Mouse (Mus musculus) MEL (cell line): ENCODE measurements around the gene Map2k4. TPM values are rescaled to one million over a fixed set of nuclear protein-coding genes. Genes with fewer than 3 reads are reported as not detected.

Experiments used
- DNase-seq: peaks from one replicate; pipeline ENCODE4 v3.0.0; 2011; ENCODE audit warnings: low read depth, low spot score
- H3K27ac ChIP-seq: 2 replicates; pipeline ENCODE4 v1.5.1; 2012; ENCODE audit warnings: low read depth, mild to moderate bottlenecking, control low read depth, low read length, moderate library complexity; ENCODE audit not compliant: control insufficient read depth
- H3K27me3 ChIP-seq, 2 experiments: fragments of 150-350 bp in 1 of 2; sonication (generic) in 1 of 2; 2 replicates each; pipeline ENCODE4 v1.6.1; 2012; ENCODE audit warnings: low read length in 2 of 2, mild to moderate bottlenecking in 2 of 2, improper control_type of control experiment in 1 of 2, moderate library complexity in 1 of 2; ENCODE audit not compliant: insufficient read depth in 2 of 2, control insufficient read depth in 1 of 2
- H3K36me3 ChIP-seq, 2 experiments: 2 replicates each; pipeline ENCODE4 v1.6.1; 2012 to 2014; ENCODE audit warnings: low read length in 2 of 2, improper control_type of control experiment in 1 of 2, inconsistent platforms in 1 of 2, mild to moderate bottlenecking in 1 of 2; ENCODE audit not compliant: insufficient read depth in 2 of 2, control insufficient read depth in 1 of 2
- H3K4me1 ChIP-seq, 2 experiments: fragments of 150-350 bp in 1 of 2; sonication (generic) in 1 of 2; 2 replicates each; pipeline ENCODE4 v1.6.1; 2012; ENCODE audit warnings: low read length in 2 of 2, improper control_type of control experiment in 1 of 2, mild to moderate bottlenecking in 1 of 2; ENCODE audit not compliant: insufficient read depth in 2 of 2, control insufficient read depth in 1 of 2
- H3K4me3 ChIP-seq, 2 experiments: fragments of 150-350 bp in 1 of 2; sonication (generic) in 1 of 2; 2 replicates each; pipeline ENCODE4 v1.5.1; 2012; ENCODE audit warnings: low read depth in 2 of 2, low read length in 2 of 2, mild to moderate bottlenecking in 2 of 2, moderate library complexity in 2 of 2, control low read depth in 1 of 2, improper control_type of control experiment in 1 of 2; ENCODE audit not compliant: control insufficient read depth in 1 of 2, insufficient read depth in 1 of 2
- H3K79me2 ChIP-seq: 2 replicates; pipeline ENCODE4 v1.6.1; 2012; ENCODE audit warnings: mild to moderate bottlenecking, low read length, moderate library complexity; ENCODE audit not compliant: control insufficient read depth, poor library complexity, insufficient read depth
- H3K9ac ChIP-seq: 2 replicates; pipeline ENCODE4 v1.6.1; 2012; ENCODE audit warnings: low read depth, mild to moderate bottlenecking, control low read depth, low read length, moderate library complexity; ENCODE audit not compliant: control insufficient read depth, poor library complexity, severe bottlenecking
- H3K9me3 ChIP-seq: fragments of 150-350 bp; sonication (generic); replicated peaks from 2 replicates; pipeline ENCODE4 v1.6.1; 2012; ENCODE audit warnings: mild to moderate bottlenecking, low read length, improper control_type of control experiment, moderate library complexity; ENCODE audit not compliant: insufficient read depth
- BHLHE40 ChIP-seq: IDR thresholded peaks from 2 replicates; pipeline ENCODE4 v1.6.1; 2012; ENCODE audit warnings: low read depth, mild to moderate bottlenecking, inconsistent platforms, low read length, improper control_type of control experiment, borderline replicate concordance
- CHD2 ChIP-seq: IDR thresholded peaks from 2 replicates; pipeline ENCODE4 v1.6.1; 2011; ENCODE audit warnings: low read length, improper control_type of control experiment
- ETS1 ChIP-seq: IDR thresholded peaks from 2 replicates; pipeline ENCODE4 v1.6.1; 2012; ENCODE audit warnings: low read depth, mild to moderate bottlenecking, inconsistent platforms, low read length, improper control_type of control experiment, moderate library complexity
- GABPA ChIP-seq: IDR thresholded peaks from 2 replicates; pipeline ENCODE4 v1.6.1; 2012; ENCODE audit warnings: low read depth, mild to moderate bottlenecking, inconsistent platforms, low read length, improper control_type of control experiment, moderate library complexity
- JUND ChIP-seq: IDR thresholded peaks from 2 replicates; pipeline ENCODE4 v1.6.1; 2011; ENCODE audit warnings: low read depth, mild to moderate bottlenecking, improper control_type of control experiment, low read length
- KAT2A ChIP-seq: conservative IDR thresholded peaks from 2 replicates; pipeline ENCODE4 v1.6.1; 2012; ENCODE audit warnings: low read depth, low read length, improper control_type of control experiment, inconsistent platforms
- MAX ChIP-seq: IDR thresholded peaks from 2 replicates; pipeline ENCODE4 v1.6.1; 2011; ENCODE audit warnings: low read length, improper control_type of control experiment
- MYB ChIP-seq: IDR thresholded peaks from 2 replicates; pipeline ENCODE4 v1.6.1; 2011; ENCODE audit warnings: mild to moderate bottlenecking, low read depth, low read length, improper control_type of control experiment
- RCOR1 ChIP-seq: IDR thresholded peaks from 2 replicates; pipeline ENCODE4 v1.6.1; 2012; ENCODE audit warnings: low read depth, mild to moderate bottlenecking, inconsistent platforms, low read length, improper control_type of control experiment
- SIN3A ChIP-seq: IDR thresholded peaks from 2 replicates; pipeline ENCODE4 v1.6.1; 2012; ENCODE audit warnings: low read length, improper control_type of control experiment, inconsistent platforms
- SMC3 ChIP-seq: IDR thresholded peaks from 2 replicates; pipeline ENCODE4 v1.6.1; 2011; ENCODE audit warnings: low read depth, low read length, improper control_type of control experiment
- TAL1 ChIP-seq: IDR thresholded peaks from 2 replicates; pipeline ENCODE4 v1.6.1; 2012; ENCODE audit warnings: mild to moderate bottlenecking, inconsistent platforms, low read length, moderate library complexity, mixed read lengths
- TCF12 ChIP-seq: IDR thresholded peaks from 2 replicates; pipeline ENCODE4 v1.6.1; 2014; ENCODE audit warnings: low read depth, mild to moderate bottlenecking, inconsistent platforms, low read length, improper control_type of control experiment, moderate library complexity
- UBTF ChIP-seq: IDR thresholded peaks from 2 replicates; pipeline ENCODE4 v1.6.1; 2012; ENCODE audit warnings: low read depth, mild to moderate bottlenecking, inconsistent platforms, low read length, improper control_type of control experiment, moderate library complexity, borderline replicate concordance; ENCODE audit not compliant: insufficient read depth
- USF2 ChIP-seq, 2 experiments: IDR thresholded peaks; 2 replicates each; pipeline ENCODE4 v1.6.1; 2011 to 2012; ENCODE audit warnings: improper control_type of control experiment in 2 of 2, low read length in 2 of 2, borderline replicate concordance in 1 of 2, inconsistent platforms in 1 of 2, low read depth in 1 of 2, mild to moderate bottlenecking in 1 of 2; ENCODE audit not compliant: insufficient read depth in 1 of 2
- ZKSCAN1 ChIP-seq: IDR thresholded peaks from 2 replicates; pipeline ENCODE4 v1.6.1; 2012; ENCODE audit warnings: low read depth, mild to moderate bottlenecking, inconsistent platforms, low read length, improper control_type of control experiment, moderate library complexity
- ZMIZ1 ChIP-seq: IDR thresholded peaks from 2 replicates; pipeline ENCODE4 v1.6.1; 2012; ENCODE audit warnings: low read depth, mild to moderate bottlenecking, inconsistent platforms, low read length, improper control_type of control experiment, moderate library complexity
- polyA plus RNA-seq, 2 experiments: library from polyadenylated mRNA; stranded (reverse) in 1 of 2; unstranded in 1 of 2; fragments of >175 nt in 1 of 2; fragments of >200 nt in 1 of 2; gene quantifications; 2 replicates each; pipeline versions ENCODE4 v1.2.1 to v1.2.4; 2012; ENCODE audit warnings: low replicate concordance in 2 of 2, low read depth in 1 of 2; ENCODE audit not compliant: insufficient read length in 2 of 2, insufficient read depth in 1 of 2, missing spikeins in 1 of 2
- total RNA-seq: library from RNA; depleted of rRNA; stranded (reverse); fragments of 300-350 nt; gene quantifications from 2 replicates; pipeline ENCODE4 v1.2.3, GENCODE M21; 2012

Gene Map2k4
- total and polyA plus RNA-seq, 3 experiments = 20.0 to 70.7 (median 21.8) TPM

DNA sequence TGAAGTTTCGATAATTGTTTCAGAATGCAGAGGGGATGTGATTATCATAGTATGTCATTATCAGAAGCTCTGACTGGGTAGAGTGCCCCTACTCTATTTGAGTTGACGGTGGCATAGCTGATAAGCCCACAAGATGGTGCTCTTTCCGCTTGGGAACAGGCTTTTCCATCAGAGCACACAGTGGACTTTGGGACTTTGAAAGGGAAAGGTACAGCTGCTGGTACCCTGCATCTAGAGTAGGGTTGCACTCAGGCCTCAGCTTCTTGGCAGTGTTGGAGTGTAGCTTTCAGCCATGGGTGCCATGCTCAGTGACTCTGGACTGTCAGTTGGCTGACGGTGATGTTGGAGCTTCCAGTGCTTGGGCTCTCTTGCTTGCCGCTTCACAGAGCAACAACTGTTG, 32.2 kb upstream of the Map2k4 start:
- TF ChIP-seq MAX (no peak), JUND (no peak), SIN3A (no peak), MYB (no peak), BHLHE40 (no peak), KAT2A (no peak), ETS1 (no peak), SMC3 (no peak), TAL1 (no peak), GABPA (no peak), RCOR1 (no peak), ZKSCAN1 (no peak), USF2 (IDR thresholded peaks at IDR 0.05; ENCODE audit: borderline replicate concordance in 1 of 2, insufficient read depth in 1 of 2, low read depth in 1 of 2, low read length in 2 of 2) (no peak), TCF12 (no peak)
- H3K27ac ChIP-seq = no peak overlapping the region
- no peaks in the 10 kb centered on the region; a peak in 1 of 4 replicates for H3K4me1 ChIP-seq
- H3K36me3 ChIP-seq = peaks cover 0 to 25% of the 10 kb centered on the region in 2 experiments; a peak in 2 of 4 replicates
- no peak overlapping the region for H3K4me3 ChIP-seq
- no peak overlapping the region for H3K9ac ChIP-seq
- H3K9me3 ChIP-seq = no peaks in the 10 kb centered on the region
- H3K27me3 ChIP-seq = no peaks in the 10 kb centered on the region
- no peaks in the 10 kb centered on the region for H3K79me2 ChIP-seq
- DNase-seq = no peak

GRCm38 (mm10) chr11:65818193-65818592, 30.1 kb upstream of the Map2k4 start:
- no peaks in the 10 kb centered on the region for H3K79me2 ChIP-seq
- H3K27me3 ChIP-seq = no peaks in the 10 kb centered on the region
- no peak overlapping the region for H3K9ac ChIP-seq
- no peak for TF ChIP-seq ZMIZ1
- no peak for TF ChIP-seq CHD2
- no peak for TF ChIP-seq UBTF
- no peaks in the 10 kb centered on the region for H3K9me3 ChIP-seq
- no peak overlapping the region for H3K27ac ChIP-seq
- DNase-seq = no peak
- peaks cover 0 to 21% of the 10 kb centered on the region in 2 experiments; a peak in 2 of 4 replicates for H3K36me3 ChIP-seq
- H3K4me3 ChIP-seq = no peak overlapping the region
- H3K4me1 ChIP-seq = no peaks in the 10 kb centered on the region; a peak in 1 of 4 replicates
